Mouse (Mus musculus): ENCODE results near the gene Srsf3.
A peak's percentile ranks its signal among the peaks of the same experiment; 100 is the strongest.
"Not testable (repeated sequence)": the region's sequence is repeated elsewhere in the genome, so short reads cannot be mapped to it uniquely, and the experiment has no call there.

Srsf3 gene

GRCm38 (mm10) chr17:29032274-29033069 lies at the start of gene Srsf3:
Gene Srsf3 (plus strand): TSS chr17:29032628.
- DNase-seq = peak; percentile 100

GRCm38 (mm10) chr17:28984724-28985420 lies 47.6 kb upstream of the Srsf3 start:
- DNase-seq = no peak

- peak; percentile 61 for DNase-seq
Measured at GRCm38 (mm10) chr17:28986833-28987232, 45.6 kb upstream of the Srsf3 start.

- peak; percentile 63 for DNase-seq
Measured at GRCm38 (mm10) chr17:28987713-28988112, 44.7 kb upstream of the Srsf3 start.

GRCm38 (mm10) chr17:28988291-28988690 lies 44.1 kb upstream of the Srsf3 start:
- no peak for DNase-seq

DNA sequence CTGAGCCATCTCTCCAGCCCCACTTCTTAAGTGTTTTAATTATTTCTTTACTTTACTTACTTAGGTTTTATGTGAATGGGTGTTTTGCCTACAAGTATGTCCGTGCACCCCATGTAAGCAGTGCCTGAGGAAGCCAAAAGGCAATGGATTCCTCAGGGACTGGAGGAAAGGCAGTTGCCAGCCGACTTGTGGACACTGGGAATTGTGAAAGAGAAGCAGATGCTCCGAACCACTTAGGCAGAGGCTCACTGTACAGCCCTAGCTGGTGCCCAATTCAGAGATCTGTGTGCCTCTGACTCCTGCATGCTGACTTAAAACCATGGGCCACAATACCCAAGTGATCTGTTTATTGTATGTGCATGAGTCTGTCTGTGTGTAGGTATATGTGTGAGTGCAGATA lies 43.4 kb upstream of the Srsf3 start:
- DNase-seq = no peak

DNA sequence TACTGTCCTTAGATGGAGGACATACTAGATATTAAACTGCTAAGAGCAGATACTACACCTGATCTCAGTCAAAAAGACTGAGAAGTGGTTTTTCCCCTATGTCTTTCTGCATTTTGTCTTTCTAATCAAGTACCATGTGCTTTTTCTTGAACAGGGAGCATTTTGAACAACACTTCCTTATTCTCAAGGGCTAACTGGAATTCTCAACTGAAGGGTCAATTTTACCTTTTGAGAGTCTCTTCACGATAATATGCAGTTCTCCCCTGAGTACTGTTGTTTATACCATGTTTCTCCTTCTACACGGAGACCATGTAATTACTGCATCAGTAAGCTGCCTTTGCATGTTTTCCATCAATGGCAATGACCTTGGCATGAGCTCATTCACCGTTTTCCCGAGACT lies 42.4 kb upstream of the Srsf3 start:
- no peak for DNase-seq

DNA sequence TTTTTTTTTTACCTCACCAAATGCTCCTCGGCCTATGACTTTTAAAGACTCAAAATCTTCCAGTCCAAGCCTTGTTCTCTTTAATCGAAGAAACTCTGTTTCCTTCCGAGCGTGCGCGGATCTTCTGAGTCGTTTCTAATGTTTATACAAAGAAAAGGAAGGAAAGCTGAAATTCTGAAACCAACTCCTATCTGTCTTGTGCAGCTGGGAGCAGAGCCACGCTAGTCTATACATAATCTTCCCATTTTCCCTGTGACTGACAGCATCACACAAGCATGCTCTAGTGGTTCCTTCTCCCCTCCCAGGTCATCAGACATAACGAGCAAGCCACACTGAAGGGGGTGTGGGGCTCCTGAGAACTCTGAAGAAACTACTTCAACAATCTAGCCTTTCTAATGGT lies 41.1 kb upstream of the Srsf3 start:
- DNase-seq = no peak

GRCm38 (mm10) chr17:28992105-28992504 lies 40.3 kb upstream of the Srsf3 start:
- DNase-seq = peak; percentile 60

DNA sequence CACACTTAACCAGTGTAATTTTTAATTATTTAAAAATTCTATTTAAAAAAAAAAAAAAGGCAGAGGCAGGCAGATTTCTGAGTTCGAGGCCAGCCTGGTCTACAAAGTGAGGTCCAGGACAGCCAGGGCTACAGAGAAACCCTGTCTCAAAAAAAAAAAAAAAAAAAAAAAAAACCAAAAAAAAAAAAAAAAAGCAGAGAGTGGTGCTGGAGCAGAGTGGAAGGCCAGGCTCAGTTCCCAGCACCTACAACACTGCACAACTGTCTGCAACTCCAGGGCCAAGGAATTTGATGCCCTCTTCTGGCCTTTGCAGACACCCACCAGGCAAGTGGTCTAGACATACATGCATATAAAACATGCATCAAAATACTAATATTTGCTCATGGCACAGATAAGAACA lies 39.4 kb upstream of the Srsf3 start:
- DNase-seq = not testable (repeated sequence)

GRCm38 (mm10) chr17:28994615-28995014 lies 37.8 kb upstream of the Srsf3 start:
- no peak for DNase-seq

- peak; percentile 26 for DNase-seq
Measured at GRCm38 (mm10) chr17:29000465-29000864, 32.0 kb upstream of the Srsf3 start.

- no peak for DNase-seq
Measured at GRCm38 (mm10) chr17:29003740-29004139, 28.7 kb upstream of the Srsf3 start.

GRCm38 (mm10) chr17:29005002-29005401 lies 27.4 kb upstream of the Srsf3 start:
- DNase-seq = no peak

DNA sequence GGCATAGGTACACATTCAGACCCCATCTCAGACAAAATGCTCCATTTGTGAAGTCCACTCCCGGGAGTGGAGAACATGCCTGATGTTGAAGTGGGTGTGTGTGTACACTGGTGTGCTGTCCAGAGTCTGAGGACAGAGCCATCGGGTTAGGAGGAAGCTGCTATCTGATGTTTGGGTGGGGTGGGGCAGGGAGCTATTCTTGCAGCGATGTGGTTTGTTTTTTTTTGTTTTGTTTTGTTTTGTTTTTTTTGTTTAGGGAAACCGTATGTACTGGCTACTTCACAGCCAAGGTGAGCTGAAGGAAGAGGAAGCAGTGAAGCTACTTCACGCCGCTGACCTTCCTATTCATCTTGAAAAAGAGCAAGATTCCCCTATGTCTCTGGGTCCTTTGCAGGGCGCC lies 25.6 kb upstream of the Srsf3 start:
- peak; percentile 53 for DNase-seq

DNA sequence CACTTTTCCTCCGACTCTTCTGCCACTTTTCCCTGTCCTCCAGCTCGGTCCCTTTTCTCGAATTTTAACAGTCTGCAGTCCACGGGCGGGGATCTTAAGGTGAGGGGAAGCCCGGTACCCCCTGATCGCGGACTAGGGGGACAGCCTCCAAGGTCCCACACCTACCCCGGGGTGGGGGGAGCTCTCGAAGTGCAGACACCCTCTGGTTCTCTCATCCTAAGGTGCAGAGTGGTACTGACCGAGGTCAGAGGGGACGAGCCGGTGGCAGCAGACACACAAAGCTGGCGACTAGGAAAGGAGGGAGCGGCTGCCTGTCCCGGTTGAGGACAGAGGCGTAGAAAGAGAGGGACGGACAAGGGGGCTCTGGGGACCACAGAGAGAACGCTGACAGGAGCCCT lies 25.2 kb upstream of the Srsf3 start:
- DNase-seq = no peak

DNA sequence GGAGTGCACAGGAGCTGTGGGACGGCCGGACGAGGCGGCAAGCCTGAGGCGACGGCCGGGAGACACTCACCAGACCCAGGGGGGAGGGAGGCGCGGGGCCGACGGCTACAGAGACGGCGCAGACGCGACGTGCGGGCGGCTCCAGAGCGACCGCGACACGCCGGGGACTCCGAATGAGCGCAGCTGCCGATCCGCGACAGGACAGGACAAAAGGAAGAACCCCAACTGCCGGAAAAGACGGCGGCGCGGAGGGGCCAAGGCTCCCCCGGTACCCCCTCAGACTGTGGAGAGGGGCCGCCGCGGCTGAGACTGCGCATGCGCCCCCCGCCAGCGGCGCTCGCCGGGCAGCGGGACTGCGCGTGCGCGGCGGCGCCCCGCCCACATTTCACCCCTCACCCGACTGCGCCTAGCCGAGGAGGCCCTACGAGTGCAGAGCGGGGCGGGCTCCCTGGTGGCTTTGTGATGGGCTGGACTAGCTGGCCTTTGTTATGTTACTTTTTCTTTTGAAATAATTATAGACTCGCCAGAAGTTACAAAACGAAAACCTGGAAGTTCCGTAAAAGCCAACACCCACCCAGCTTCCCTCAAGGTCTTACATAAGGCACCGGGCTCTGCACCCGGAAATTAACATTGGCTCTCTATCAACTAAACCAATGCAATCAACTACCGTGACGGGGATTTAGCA lies 24.6 kb upstream of the Srsf3 start, which contains the start of gene Stk38:
TSS of gene Stk38 (minus strand) at position 355 of the 685 bp plus-strand sequence.
- DNase-seq = peak; percentile 94

GRCm38 (mm10) chr17:29008326-29008650 lies 24.1 kb upstream of the Srsf3 start:
- no peak for DNase-seq

DNA sequence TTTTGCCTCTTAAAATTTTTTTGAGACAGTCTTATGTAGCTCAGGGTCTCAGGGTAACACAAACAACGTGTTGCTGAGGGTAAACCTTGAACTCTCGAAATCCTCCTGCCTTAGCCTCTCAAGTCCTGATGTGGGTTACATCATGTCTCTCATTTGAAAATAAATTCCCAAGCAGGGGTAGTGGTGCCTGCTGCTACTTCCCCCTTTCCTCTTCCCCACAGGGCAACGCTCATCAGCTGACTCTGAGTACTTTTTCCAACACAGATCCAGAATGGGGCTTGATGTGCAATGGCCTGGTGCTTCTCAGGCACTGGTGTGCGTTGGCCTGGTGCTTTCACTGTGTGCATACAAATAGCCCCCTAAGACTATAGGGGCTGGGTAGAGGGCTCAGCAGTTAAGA lies 23.2 kb upstream of the Srsf3 start:
- peak; percentile 42 for DNase-seq

DNA sequence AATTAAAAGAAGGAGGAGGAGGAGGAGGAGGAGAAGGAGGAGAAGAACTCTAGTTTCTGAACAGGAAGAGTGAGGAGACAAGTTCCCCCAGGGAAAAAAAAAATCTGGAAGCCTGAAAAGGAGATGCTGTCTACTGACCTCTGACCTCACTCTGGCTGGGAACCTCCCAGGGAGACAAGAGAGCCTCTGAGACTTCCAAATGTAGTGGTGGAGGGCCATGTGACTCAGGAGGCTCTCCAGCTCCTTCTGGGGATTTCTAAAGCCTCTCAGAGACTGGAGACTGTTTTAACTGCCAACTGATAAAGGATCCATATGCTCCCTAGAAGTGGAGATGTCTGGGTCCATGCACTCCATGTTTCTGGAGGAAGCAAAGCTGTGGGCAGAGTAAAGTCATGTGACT lies 18.2 kb upstream of the Srsf3 start:
- no peak for DNase-seq

- DNase-seq = peak; percentile 78
Measured at GRCm38 (mm10) chr17:29015638-29016037, 16.8 kb upstream of the Srsf3 start.

DNA sequence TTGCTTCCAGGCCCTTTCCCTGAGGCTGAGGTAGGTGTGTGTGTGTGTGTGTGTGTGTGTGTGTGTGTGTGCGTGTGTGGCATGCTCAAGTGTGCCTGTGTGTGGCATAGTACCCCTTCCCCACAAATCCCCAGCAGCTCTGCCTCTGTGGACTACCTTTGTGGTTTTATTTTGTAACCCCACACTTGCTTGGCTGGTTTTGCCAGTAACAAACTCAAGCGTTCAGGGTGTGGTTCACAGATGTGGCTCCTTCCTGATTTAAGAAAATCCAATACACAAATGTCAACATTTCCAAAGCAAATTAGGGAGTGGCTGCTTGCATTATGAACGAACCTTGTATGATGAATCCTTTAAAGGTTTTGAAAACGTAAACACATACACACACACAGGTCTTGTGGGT lies 15.7 kb upstream of the Srsf3 start:
- peak; percentile 68 for DNase-seq

DNA sequence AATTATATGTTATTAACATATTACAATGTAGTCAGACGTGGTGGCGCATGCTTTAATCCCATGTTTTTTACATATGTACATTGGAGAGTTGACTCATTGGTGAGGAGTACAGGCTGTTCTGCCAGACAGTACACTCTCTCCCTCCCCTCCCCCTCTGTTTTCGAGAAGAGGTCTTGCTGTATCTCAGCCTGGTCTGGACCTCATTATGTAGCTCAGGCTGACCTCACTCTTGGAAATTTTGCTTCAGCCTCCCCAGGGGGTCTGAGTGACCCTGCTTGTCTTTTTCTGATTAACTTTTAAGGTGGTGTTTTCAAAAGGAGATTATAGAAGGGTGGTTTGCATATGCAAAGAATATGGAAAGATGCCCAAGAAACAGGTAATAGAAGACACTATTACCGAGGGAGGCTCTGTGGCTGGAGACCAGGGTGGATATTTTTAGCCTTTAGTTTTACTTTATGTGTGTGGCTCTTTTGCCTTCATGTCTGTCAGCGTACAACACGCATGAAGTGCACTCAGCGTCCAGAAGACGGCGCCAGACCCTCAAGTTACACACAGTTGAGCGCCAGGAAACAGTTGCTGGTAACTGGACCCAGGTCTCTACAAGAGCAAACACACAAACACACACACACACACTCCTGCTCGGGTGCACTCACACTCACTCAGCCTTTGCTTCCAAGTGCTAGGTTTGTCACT lies 14.0 kb upstream of the Srsf3 start:
- DNase-seq = peak; percentile 69

Measured in lung, postnatal 36 days (tissue).